Mouse (Mus musculus) C2C12 (cell line): Measurements from ENCODE around the gene Mapk6.

ENCODE experiments used
- CEBPB ChIP-seq: IDR thresholded peaks from one replicate; pipeline ENCODE4 v1.6.1; 2011; ENCODE audit warnings: low read depth, mild to moderate bottlenecking, control low read depth, moderate library complexity
- CTCF ChIP-seq: IDR thresholded peaks from one replicate; pipeline ENCODE4 v1.5.1; 2011; ENCODE audit not compliant: control insufficient read depth, insufficient read depth, insufficient read length
- FOSL1 ChIP-seq: IDR thresholded peaks from one replicate; pipeline ENCODE4 v1.8.0; 2011; ENCODE audit warnings: mild to moderate bottlenecking, low read length; ENCODE audit not compliant: poor library complexity, insufficient read depth, severe bottlenecking
- MAX ChIP-seq: IDR thresholded peaks from one replicate; pipeline ENCODE4 v1.6.1; 2011; ENCODE audit warnings: mild to moderate bottlenecking, control low read depth
- MYOD1 ChIP-seq: IDR thresholded peaks from one replicate; pipeline ENCODE4 v1.6.1; 2011; ENCODE audit warnings: low read depth; ENCODE audit not compliant: control insufficient read depth, insufficient read length
- MYOG ChIP-seq: IDR thresholded peaks from one replicate; pipeline ENCODE4 v1.6.1; 2011; ENCODE audit not compliant: control insufficient read depth, insufficient read length; ENCODE audit errors: extremely low read depth
- USF1 ChIP-seq: IDR thresholded peaks from one replicate; pipeline ENCODE4 v1.6.1; 2011; ENCODE audit warnings: low read depth, mild to moderate bottlenecking, control low read depth, moderate library complexity

DNA sequence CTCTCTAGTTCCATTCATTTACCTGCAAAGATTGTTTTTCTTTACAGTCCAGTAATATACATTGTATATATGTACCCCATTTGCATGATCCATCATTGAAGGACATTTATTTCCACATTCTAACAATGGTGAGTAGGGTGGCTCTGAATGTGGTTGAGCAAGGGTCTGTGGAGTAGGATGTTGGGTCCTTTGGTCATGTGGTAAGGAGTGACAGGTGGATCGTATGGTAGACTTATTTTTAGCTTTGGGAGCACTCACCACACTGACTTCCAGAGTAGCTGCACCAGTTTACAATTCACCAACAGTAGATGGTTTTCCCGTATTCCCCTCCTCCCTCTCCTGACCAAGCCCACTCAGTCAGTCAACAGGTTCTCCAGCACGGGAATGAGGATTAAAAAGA, 41.0 kb downstream of the Mapk6 start:
- TF ChIP-seq CTCF, result no peak
- TF ChIP-seq MAX, result no peak
- TF ChIP-seq CEBPB, result no peak
- TF ChIP-seq FOSL1, result no peak
- no peak for TF ChIP-seq USF1
- TF ChIP-seq MYOD1, result no peak
- no peak for TF ChIP-seq MYOG
